Mouse (Mus musculus): ENCODE measurements around the gene Slain2.
"Not testable (repeated sequence)": the region's sequence is repeated elsewhere in the genome, so short reads cannot be mapped to it uniquely, and the experiment has no call there.

GRCm38 (mm10) chr5:72938421-72938820 is 24.3 kb downstream of the Slain2 start:
- TF ChIP-seq FLI1 (IDR thresholded peaks at IDR 0.05; ENCODE audit: low read length); GATA1 (IDR thresholded peaks at IDR 0.05; ENCODE audit: borderline replicate concordance, low read length): not testable (repeated sequence)

All from megakaryocyte, embryonic 14.5 days (primary cell).